Mouse (Mus musculus): ENCODE data around the gene Rtkn. TPM values are rescaled to one million over a fixed set of nuclear protein-coding genes. Genes with fewer than 3 reads are reported as not detected.

Gene Rtkn
- polyA plus RNA-seq, 1 experiment from 2014 or later, result 21.1 TPM

- no peak overlapping the region for H3K9ac ChIP-seq (ENCODE audit: low read depth, low read length)
- no peak overlapping the region for H3K4me3 ChIP-seq (ENCODE audit: low read depth, low read length)
- no peaks in the 10 kb centered on the region for H3K9me3 ChIP-seq (ENCODE audit: control insufficient read depth)
- peaks cover 98% of the 10 kb centered on the region for H3K36me3 ChIP-seq (ENCODE audit: control insufficient read depth, insufficient read depth)
- H3K4me2 ChIP-seq (replicated peaks; ENCODE audit: low read depth), result no peak overlapping the region
- H3K27ac ChIP-seq (ENCODE audit: low read depth, low read length), result no peak overlapping the region
- H3K4me1 ChIP-seq (replicated peaks; ENCODE audit: control insufficient read depth, insufficient read depth, low read length), result no peaks in the 10 kb centered on the region
- H3K27me3 ChIP-seq (replicated peaks; ENCODE audit: control insufficient read depth, insufficient read depth, low read length), result no peaks in the 10 kb centered on the region
- 86% methylated on average over 7 of the region's 7 CpGs for WGBS
- no peak for TF ChIP-seq CTCF (IDR thresholded peaks at IDR 0.05; ENCODE audit: low read depth)
- ATAC-seq, result no peak
Measured at GRCm38 (mm10) chr6:83193571-83193970, 58.3 kb downstream of the Rtkn start.

GRCm38 (mm10) chr6:83197345-83198004 is 62.2 kb downstream of the Rtkn start:
- H3K36me3 ChIP-seq (ENCODE audit: control insufficient read depth, insufficient read depth), result peaks cover 82% of the 10 kb centered on the region
- WGBS, result 55% methylated on average over 15 of the region's 15 CpGs

More at GRCm38 (mm10) chr6:83197345-83198004, 62.2 kb downstream of the Rtkn start:
- TF ChIP-seq CTCF (IDR thresholded peaks at IDR 0.05; ENCODE audit: low read depth), result peak; percentile 59
- Histone ChIP-seq H3K4me3 (ENCODE audit: low read depth, low read length) (no peak overlapping the region), H3K27ac (ENCODE audit: low read depth, low read length) (no peak overlapping the region), H3K4me1 (replicated peaks; ENCODE audit: control insufficient read depth, insufficient read depth, low read length) (no peaks in the 10 kb centered on the region), H3K27me3 (replicated peaks; ENCODE audit: control insufficient read depth, insufficient read depth, low read length) (no peaks in the 10 kb centered on the region), H3K9me3 (ENCODE audit: control insufficient read depth) (no peaks in the 10 kb centered on the region), H3K9ac (ENCODE audit: low read depth, low read length) (no peak overlapping the region), H3K4me2 (replicated peaks; ENCODE audit: low read depth) (no peak overlapping the region)
- no peak; the same call in 1 of the 2 replicates for ATAC-seq

MicroRNAs within 50 kb of the gene (microRNA counts, 519-probe panel; counts per million panel counts)
- not detected for microRNA mmu-miR-3470a+mmu-miR-3470b

Small RNAs within 50 kb of the gene (microRNA-seq; reads per million reads assigned to microRNA genes)
- not detected for gene Mir3470a

Other genes starting within 250 kb of the Rtkn start
- 0.56 and 0.64 TPM in 2 replicates for gene Sema4f, start 195.7 kb upstream of the Rtkn start, polyA plus RNA-seq (2015; fragmentation: Nextera tagmentation; extraction: Ambion mirVana)
- 0.16 TPM in 1 of 2 replicates, not detected in the other for gene M1ap, start 188.6 kb upstream of the Rtkn start, polyA plus RNA-seq (2015; fragmentation: Nextera tagmentation; extraction: Ambion mirVana)
- 7.7 and 8.8 TPM in 2 replicates for gene Dok1, start 102.0 kb upstream of the Rtkn start, polyA plus RNA-seq (2015; fragmentation: Nextera tagmentation; extraction: Ambion mirVana)
- 4.1 and 4.7 TPM in 2 replicates for gene Loxl3, start 101.3 kb upstream of the Rtkn start, polyA plus RNA-seq (2015; fragmentation: Nextera tagmentation; extraction: Ambion mirVana)
- 191 and 210 TPM in 2 replicates for gene Aup1, start 80.9 kb upstream of the Rtkn start, polyA plus RNA-seq (2015; fragmentation: Nextera tagmentation; extraction: Ambion mirVana)
- gene Htra2, start 80.2 kb upstream of the Rtkn start, polyA plus RNA-seq (2015; fragmentation: Nextera tagmentation; extraction: Ambion mirVana), result 22.7 and 24.0 TPM in 2 replicates
- gene Dqx1, start 77.6 kb upstream of the Rtkn start, polyA plus RNA-seq (2015; fragmentation: Nextera tagmentation; extraction: Ambion mirVana), result 24.8 and 27.1 TPM in 2 replicates
- 7.6 and 8.4 TPM in 2 replicates for gene Tlx2, start 65.2 kb upstream of the Rtkn start, polyA plus RNA-seq (2015; fragmentation: Nextera tagmentation; extraction: Ambion mirVana)
- gene Pcgf1, start 57.6 kb upstream of the Rtkn start, polyA plus RNA-seq (2015; fragmentation: Nextera tagmentation; extraction: Ambion mirVana), result 13.6 and 14.4 TPM in 2 replicates
- gene Lbx2, start 49.1 kb upstream of the Rtkn start, polyA plus RNA-seq (2015; fragmentation: Nextera tagmentation; extraction: Ambion mirVana), result 0.23 TPM in 1 of 2 replicates, not detected in the other
- gene Ccdc142, start 33.9 kb upstream of the Rtkn start, polyA plus RNA-seq (2015; fragmentation: Nextera tagmentation; extraction: Ambion mirVana), result 0.84 and 1.3 TPM in 2 replicates
- gene Gm42688, start 33.8 kb upstream of the Rtkn start, polyA plus RNA-seq (2015; fragmentation: Nextera tagmentation; extraction: Ambion mirVana), result 1.1 and 1.2 TPM in 2 replicates
- 113 and 115 TPM in 2 replicates for gene Mrpl53, start 26.4 kb upstream of the Rtkn start, polyA plus RNA-seq (2015; fragmentation: Nextera tagmentation; extraction: Ambion mirVana)
- gene Mogs, start 20.0 kb upstream of the Rtkn start, polyA plus RNA-seq (2015; fragmentation: Nextera tagmentation; extraction: Ambion mirVana), result 18.4 and 20.9 TPM in 2 replicates
- gene Wbp1, start 13.9 kb upstream of the Rtkn start, polyA plus RNA-seq (2015; fragmentation: Nextera tagmentation; extraction: Ambion mirVana), result 69.1 and 72.7 TPM in 2 replicates
- gene Ino80b, start 10.0 kb upstream of the Rtkn start, polyA plus RNA-seq (2015; fragmentation: Nextera tagmentation; extraction: Ambion mirVana), result 6.0 and 8.5 TPM in 2 replicates
- 1.0 and 1.2 TPM in 2 replicates for gene Wdr54, start 20.9 kb downstream of the Rtkn start, polyA plus RNA-seq (2015; fragmentation: Nextera tagmentation; extraction: Ambion mirVana)
- gene 1700003E16Rik, start 20.9 kb downstream of the Rtkn start, polyA plus RNA-seq (2015; fragmentation: Nextera tagmentation; extraction: Ambion mirVana), result 0.60 and 1.0 TPM in 2 replicates
- gene Dctn1, start 30.5 kb downstream of the Rtkn start, polyA plus RNA-seq (2015; fragmentation: Nextera tagmentation; extraction: Ambion mirVana), result 47.1 and 49.9 TPM in 2 replicates
- 1.5 and 1.7 TPM in 2 replicates for gene Slc4a5, start 84.4 kb downstream of the Rtkn start, polyA plus RNA-seq (2015; fragmentation: Nextera tagmentation; extraction: Ambion mirVana)
- gene Mthfd2, start 190.4 kb downstream of the Rtkn start, polyA plus RNA-seq (2015; fragmentation: Nextera tagmentation; extraction: Ambion mirVana), result 17.6 and 18.4 TPM in 2 replicates
- gene Mob1a, start 190.6 kb downstream of the Rtkn start, polyA plus RNA-seq (2015; fragmentation: Nextera tagmentation; extraction: Ambion mirVana), result 29.7 and 30.8 TPM in 2 replicates
- 167 and 184 TPM in 2 replicates for gene Bola3, start 213.7 kb downstream of the Rtkn start, polyA plus RNA-seq (2015; fragmentation: Nextera tagmentation; extraction: Ambion mirVana)

Data from intestine, postnatal 0 days (tissue).